Mouse (Mus musculus) MEL (cell line): ENCODE data around the gene Fkbp8. TPM values are rescaled to one million over a fixed set of nuclear protein-coding genes. Genes with fewer than 3 reads are reported as not detected.
A peak's percentile ranks its signal among the peaks of the same experiment; 100 is the strongest.

Experiments
- DNase-seq: peaks from one replicate; pipeline ENCODE4 v3.0.0; 2011; ENCODE audit warnings: low read depth, low spot score
- H3K27ac ChIP-seq: 2 replicates; pipeline ENCODE4 v1.5.1; 2012; ENCODE audit warnings: low read depth, mild to moderate bottlenecking, control low read depth, low read length, moderate library complexity; ENCODE audit not compliant: control insufficient read depth
- H3K27me3 ChIP-seq, 2 experiments: fragments of 150-350 bp in 1 of 2; sonication (generic) in 1 of 2; 2 replicates each; pipeline ENCODE4 v1.6.1; 2012; ENCODE audit warnings: low read length in 2 of 2, mild to moderate bottlenecking in 2 of 2, improper control_type of control experiment in 1 of 2, moderate library complexity in 1 of 2; ENCODE audit not compliant: insufficient read depth in 2 of 2, control insufficient read depth in 1 of 2
- H3K36me3 ChIP-seq, 2 experiments: 2 replicates each; pipeline ENCODE4 v1.6.1; 2012 to 2014; ENCODE audit warnings: low read length in 2 of 2, improper control_type of control experiment in 1 of 2, inconsistent platforms in 1 of 2, mild to moderate bottlenecking in 1 of 2; ENCODE audit not compliant: insufficient read depth in 2 of 2, control insufficient read depth in 1 of 2
- H3K4me1 ChIP-seq, 2 experiments: fragments of 150-350 bp in 1 of 2; sonication (generic) in 1 of 2; 2 replicates each; pipeline ENCODE4 v1.6.1; 2012; ENCODE audit warnings: low read length in 2 of 2, improper control_type of control experiment in 1 of 2, mild to moderate bottlenecking in 1 of 2; ENCODE audit not compliant: insufficient read depth in 2 of 2, control insufficient read depth in 1 of 2
- H3K4me3 ChIP-seq, 2 experiments: fragments of 150-350 bp in 1 of 2; sonication (generic) in 1 of 2; 2 replicates each; pipeline ENCODE4 v1.5.1; 2012; ENCODE audit warnings: low read depth in 2 of 2, low read length in 2 of 2, mild to moderate bottlenecking in 2 of 2, moderate library complexity in 2 of 2, control low read depth in 1 of 2, improper control_type of control experiment in 1 of 2; ENCODE audit not compliant: control insufficient read depth in 1 of 2, insufficient read depth in 1 of 2
- H3K79me2 ChIP-seq: 2 replicates; pipeline ENCODE4 v1.6.1; 2012; ENCODE audit warnings: mild to moderate bottlenecking, low read length, moderate library complexity; ENCODE audit not compliant: control insufficient read depth, poor library complexity, insufficient read depth
- H3K9ac ChIP-seq: 2 replicates; pipeline ENCODE4 v1.6.1; 2012; ENCODE audit warnings: low read depth, mild to moderate bottlenecking, control low read depth, low read length, moderate library complexity; ENCODE audit not compliant: control insufficient read depth, poor library complexity, severe bottlenecking
- H3K9me3 ChIP-seq: fragments of 150-350 bp; sonication (generic); replicated peaks from 2 replicates; pipeline ENCODE4 v1.6.1; 2012; ENCODE audit warnings: mild to moderate bottlenecking, low read length, improper control_type of control experiment, moderate library complexity; ENCODE audit not compliant: insufficient read depth
- CHD1 ChIP-seq: IDR thresholded peaks from 2 replicates; pipeline ENCODE4 v1.6.1; 2012; ENCODE audit warnings: low read depth, mild to moderate bottlenecking, inconsistent platforms, low read length, improper control_type of control experiment
- CHD2 ChIP-seq: IDR thresholded peaks from 2 replicates; pipeline ENCODE4 v1.6.1; 2011; ENCODE audit warnings: low read length, improper control_type of control experiment
- CTCF ChIP-seq, 3 experiments: IDR thresholded peaks in 2 of 3; conservative IDR thresholded peaks in 1 of 3; 2 replicates each; pipeline ENCODE4 v1.5.1; 2011 to 2012; ENCODE audit warnings: low read length in 3 of 3, low read depth in 2 of 3, mild to moderate bottlenecking in 2 of 3, improper control_type of control experiment in 1 of 3, inconsistent platforms in 1 of 3, mixed read lengths in 1 of 3, moderate library complexity in 1 of 3; ENCODE audit not compliant: control insufficient read depth in 1 of 3, insufficient read depth in 1 of 3, poor library complexity in 1 of 3, severe bottlenecking in 1 of 3
- E2F4 ChIP-seq: IDR thresholded peaks from 2 replicates; pipeline ENCODE4 v1.6.1; 2011; ENCODE audit warnings: low read depth, low read length, improper control_type of control experiment, borderline replicate concordance
- ELF1 ChIP-seq: IDR thresholded peaks from 2 replicates; pipeline ENCODE4 v1.6.1; 2014; ENCODE audit warnings: low read depth, mild to moderate bottlenecking, inconsistent platforms, low read length, improper control_type of control experiment, moderate library complexity
- HCFC1 ChIP-seq: IDR thresholded peaks from 2 replicates; pipeline ENCODE4 v1.6.1; 2012; ENCODE audit warnings: low read depth, mild to moderate bottlenecking, inconsistent platforms, low read length, improper control_type of control experiment, moderate library complexity
- POLR2AphosphoS2 ChIP-seq: IDR thresholded peaks from 2 replicates; pipeline ENCODE4 v1.6.1; 2011; ENCODE audit warnings: low read length, improper control_type of control experiment
- RAD21 ChIP-seq: IDR thresholded peaks from 2 replicates; pipeline ENCODE4 v1.6.1; 2011; ENCODE audit warnings: mild to moderate bottlenecking, low read depth, low read length, improper control_type of control experiment
- SMC3 ChIP-seq: IDR thresholded peaks from 2 replicates; pipeline ENCODE4 v1.6.1; 2011; ENCODE audit warnings: low read depth, low read length, improper control_type of control experiment
- TAL1 ChIP-seq: IDR thresholded peaks from 2 replicates; pipeline ENCODE4 v1.6.1; 2012; ENCODE audit warnings: mild to moderate bottlenecking, inconsistent platforms, low read length, moderate library complexity, mixed read lengths
- TBP ChIP-seq: IDR thresholded peaks from 2 replicates; pipeline ENCODE4 v1.8.0; 2011; ENCODE audit warnings: low read depth, low read length, improper control_type of control experiment
- UBTF ChIP-seq: IDR thresholded peaks from 2 replicates; pipeline ENCODE4 v1.6.1; 2012; ENCODE audit warnings: low read depth, mild to moderate bottlenecking, inconsistent platforms, low read length, improper control_type of control experiment, moderate library complexity, borderline replicate concordance; ENCODE audit not compliant: insufficient read depth
- USF1 ChIP-seq: IDR thresholded peaks from 2 replicates; pipeline ENCODE4 v1.6.1; 2014; ENCODE audit warnings: low read depth, mild to moderate bottlenecking, inconsistent platforms, low read length, improper control_type of control experiment, moderate library complexity
- USF2 ChIP-seq, 2 experiments: IDR thresholded peaks; 2 replicates each; pipeline ENCODE4 v1.6.1; 2011 to 2012; ENCODE audit warnings: improper control_type of control experiment in 2 of 2, low read length in 2 of 2, borderline replicate concordance in 1 of 2, inconsistent platforms in 1 of 2, low read depth in 1 of 2, mild to moderate bottlenecking in 1 of 2; ENCODE audit not compliant: insufficient read depth in 1 of 2
- ZC3H11A ChIP-seq: IDR thresholded peaks from 2 replicates; pipeline ENCODE4 v1.6.1; 2012; ENCODE audit warnings: low read depth, mild to moderate bottlenecking, inconsistent platforms, low read length, improper control_type of control experiment
- ZNF384 ChIP-seq: IDR thresholded peaks from 2 replicates; pipeline ENCODE4 v1.6.1; 2012; ENCODE audit warnings: low read depth, mild to moderate bottlenecking, inconsistent platforms, low read length, improper control_type of control experiment
- polyA plus RNA-seq, 2 experiments: library from polyadenylated mRNA; stranded (reverse) in 1 of 2; unstranded in 1 of 2; fragments of >175 nt in 1 of 2; fragments of >200 nt in 1 of 2; gene quantifications; 2 replicates each; pipeline versions ENCODE4 v1.2.1 to v1.2.4; 2012; ENCODE audit warnings: low replicate concordance in 2 of 2, low read depth in 1 of 2; ENCODE audit not compliant: insufficient read length in 2 of 2, insufficient read depth in 1 of 2, missing spikeins in 1 of 2
- total RNA-seq: library from RNA; depleted of rRNA; stranded (reverse); fragments of 300-350 nt; gene quantifications from 2 replicates; pipeline ENCODE4 v1.2.3, GENCODE M21; 2012

Gene Fkbp8
- total and polyA plus RNA-seq, 3 experiments, result 215 to 349 TPM; not detected in 1

DNA sequence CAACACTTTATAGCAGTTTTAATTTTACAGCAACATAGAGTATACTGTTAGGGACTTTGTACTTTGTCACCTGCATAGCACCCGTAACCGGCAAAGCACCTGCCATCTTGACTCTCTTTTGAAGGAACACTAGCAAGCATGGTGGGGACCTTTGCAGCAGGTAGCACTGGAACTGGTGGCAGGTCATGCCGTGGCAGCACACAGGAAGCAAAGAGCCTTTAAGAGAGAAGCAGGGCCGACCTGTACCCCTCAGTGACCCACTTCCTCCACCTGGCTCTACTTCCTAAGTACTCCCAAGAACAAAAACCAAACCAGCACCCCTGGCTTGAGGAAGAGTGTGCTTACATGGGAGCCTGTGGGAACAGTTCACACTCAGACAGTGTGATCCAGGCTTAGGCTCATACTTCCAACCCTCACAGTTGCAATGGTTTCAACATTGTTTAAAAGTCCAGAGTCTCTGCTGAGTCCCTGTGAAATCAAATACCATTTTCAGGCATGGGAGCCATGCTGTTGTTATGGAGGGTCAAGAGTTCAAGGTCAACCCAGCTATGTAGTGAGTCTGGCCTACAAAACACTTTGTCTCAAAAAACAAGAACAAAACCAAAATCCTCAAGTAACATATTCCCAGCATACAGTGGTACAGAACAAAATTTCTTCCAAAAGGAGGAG is 27.7 kb downstream of the Fkbp8 start (continued):
- TF ChIP-seq UBTF (no peak), HCFC1 (no peak), TAL1 (no peak), USF2 (IDR thresholded peaks at IDR 0.05; ENCODE audit: borderline replicate concordance in 1 of 2, insufficient read depth in 1 of 2, low read depth in 1 of 2, low read length in 2 of 2) (no peak)

DNA sequence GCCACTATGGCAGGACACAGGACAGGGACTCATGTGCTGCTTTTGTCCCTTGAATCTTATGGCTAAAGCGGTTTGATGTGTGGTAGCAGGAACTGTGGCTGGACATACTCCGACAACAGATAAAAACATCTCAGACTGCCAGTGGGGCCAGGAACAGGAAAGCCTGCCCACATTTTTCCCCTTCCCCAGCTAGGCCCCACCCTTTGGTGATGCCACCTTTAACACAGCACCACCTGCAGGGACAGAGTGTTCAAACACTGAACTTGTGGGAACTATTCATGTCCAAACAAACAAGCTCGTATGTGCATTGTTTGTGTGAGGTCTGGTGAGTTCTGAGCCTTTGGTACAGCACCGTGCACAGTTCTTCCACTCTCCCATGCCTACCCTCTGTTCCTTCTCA is 30.8 kb downstream of the Fkbp8 start:
- peak; percentile 31 for DNase-seq
- H3K9ac ChIP-seq, result no peak overlapping the region
- TF ChIP-seq CTCF (IDR thresholded peaks at IDR 0.05 in 2 of 3, conservative IDR thresholded peaks at IDR 0.05 in 1 of 3; ENCODE audit: control insufficient read depth in 1 of 3, insufficient read depth in 1 of 3, low read depth in 2 of 3, low read length in 3 of 3, poor library complexity in 1 of 3, severe bottlenecking in 1 of 3) (peak in 1 of 3 experiments; percentile 32; a peak in 2 of 6 replicates), CHD2 (no peak)
- TF ChIP-seq, all 39 proteins: peak for 1
- no peak overlapping the region for H3K27ac ChIP-seq
- H3K9me3 ChIP-seq, result no peaks in the 10 kb centered on the region
- peaks cover 25 to 41% of the 10 kb centered on the region in 2 experiments for H3K4me1 ChIP-seq
- no peaks in the 10 kb centered on the region for H3K27me3 ChIP-seq
- peaks cover 0 to 18% of the 10 kb centered on the region in 2 experiments; a peak in 3 of 4 replicates for H3K36me3 ChIP-seq
- H3K79me2 ChIP-seq, result peaks cover 11% of the 10 kb centered on the region; the same call in 1 of the 2 replicates
- no peak overlapping the region for H3K4me3 ChIP-seq

DNA sequence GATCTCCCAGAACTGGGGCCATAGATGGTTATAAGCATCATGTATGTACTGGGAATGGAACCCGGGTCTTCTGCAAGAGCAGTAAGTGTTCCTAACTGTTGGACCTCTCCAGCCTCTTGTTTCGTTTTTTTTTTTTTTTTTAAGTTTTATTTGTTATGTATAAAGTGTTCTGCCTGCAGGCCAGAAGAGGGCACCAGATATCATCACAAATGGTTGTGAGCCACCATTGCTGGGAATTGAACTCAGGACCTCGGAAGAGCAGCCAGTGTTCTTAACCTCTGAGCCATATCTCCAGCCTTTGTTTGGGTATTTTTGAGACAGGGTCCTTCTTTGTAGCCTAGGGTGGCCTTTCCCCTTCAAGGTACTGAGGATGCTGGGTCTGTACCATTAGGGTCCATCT is 31.5 kb downstream of the Fkbp8 start:
- peaks cover 0 to 18% of the 10 kb centered on the region in 2 experiments; a peak in 3 of 4 replicates for H3K36me3 ChIP-seq
- TF ChIP-seq CHD1, result no peak
- peak; percentile 61 for TF ChIP-seq ZNF384
- TF ChIP-seq USF1, result no peak
- TF ChIP-seq RAD21, result peak; percentile 42
- no peak for TF ChIP-seq TBP
- TF ChIP-seq SMC3, result peak; percentile 43
- TF ChIP-seq ZC3H11A, result peak; percentile 30
- TF ChIP-seq CTCF (IDR thresholded peaks at IDR 0.05 in 2 of 3, conservative IDR thresholded peaks at IDR 0.05 in 1 of 3; ENCODE audit: control insufficient read depth in 1 of 3, insufficient read depth in 1 of 3, low read depth in 2 of 3, low read length in 3 of 3, poor library complexity in 1 of 3, severe bottlenecking in 1 of 3), result peak; percentile 33 to 56 (median 41)
- TF ChIP-seq UBTF, result no peak
- TF ChIP-seq POLR2AphosphoS2, result no peak
- TF ChIP-seq E2F4, result no peak
- no peak for TF ChIP-seq ELF1
- TF ChIP-seq, all 39 proteins: peak for 5
- peak; percentile 53 for DNase-seq

More for the DNA sequence above, 31.5 kb downstream of the Fkbp8 start:
- peaks cover 27 to 45% of the 10 kb centered on the region in 2 experiments for H3K4me1 ChIP-seq
- H3K27me3 ChIP-seq, result no peaks in the 10 kb centered on the region
- H3K4me3 ChIP-seq, result no peak overlapping the region
- no peaks in the 10 kb centered on the region for H3K9me3 ChIP-seq
- no peak overlapping the region for H3K27ac ChIP-seq
- peaks cover 10% of the 10 kb centered on the region; the same call in 1 of the 2 replicates for H3K79me2 ChIP-seq
- H3K9ac ChIP-seq, result no peak overlapping the region
